Mouse (Mus musculus) layer of hippocampus, postnatal 14 days (tissue): ENCODE measurements around the gene Ipo4. TPM values are rescaled to one million over a fixed set of nuclear protein-coding genes. Genes with fewer than 3 reads are reported as not detected.

ENCODE experiments used
- DNase-seq, 2 experiments: peaks; one replicate each; pipeline ENCODE4 v3.0.0; 2021 to 2022; ENCODE audit warnings: low spot score in 2 of 2, mixed read lengths in 1 of 2
- total RNA-seq, 2 experiments: library from RNA; stranded (reverse); gene quantifications; 2 replicates each; pipeline ENCODE4 v1.2.3; 2021

The Ipo4 gene
- total RNA-seq, 2 experiments from 2014 or later: 120 to 145 TPM

DNA sequence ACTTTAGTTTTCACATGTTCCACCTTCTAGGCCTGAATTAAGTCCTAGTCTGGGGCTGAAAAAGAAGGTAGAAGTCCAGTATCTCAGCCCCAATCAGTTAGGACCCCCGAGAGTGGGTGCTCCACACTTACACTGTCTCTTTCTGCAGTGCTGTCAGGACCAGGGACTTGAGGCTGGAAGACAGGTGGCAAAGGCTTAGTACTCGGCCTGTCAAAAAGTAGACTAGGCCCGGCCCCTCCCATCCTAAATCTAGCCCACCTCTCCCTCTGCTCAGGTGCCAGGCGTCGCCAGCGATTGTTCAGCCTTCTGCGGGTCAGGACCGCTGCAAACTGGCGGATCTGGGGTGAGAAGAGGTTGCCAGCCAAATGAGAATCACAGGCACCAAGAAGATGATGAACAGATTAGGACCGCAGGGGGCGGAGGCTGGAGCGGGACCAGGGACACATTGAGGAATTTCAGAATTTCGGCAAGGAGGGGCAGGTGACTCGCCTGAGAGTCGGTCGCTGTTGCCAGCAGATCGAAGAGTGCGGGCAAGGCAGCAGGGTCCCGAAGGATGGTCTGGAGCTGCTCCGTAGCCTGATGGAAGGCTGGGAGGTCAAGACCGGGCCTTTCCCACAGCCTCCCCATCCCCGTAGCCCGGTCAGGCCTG is 759 bp downstream of the Ipo4 start:
- peak in 1 of 2 experiments; percentile 42 for DNase-seq

DNA sequence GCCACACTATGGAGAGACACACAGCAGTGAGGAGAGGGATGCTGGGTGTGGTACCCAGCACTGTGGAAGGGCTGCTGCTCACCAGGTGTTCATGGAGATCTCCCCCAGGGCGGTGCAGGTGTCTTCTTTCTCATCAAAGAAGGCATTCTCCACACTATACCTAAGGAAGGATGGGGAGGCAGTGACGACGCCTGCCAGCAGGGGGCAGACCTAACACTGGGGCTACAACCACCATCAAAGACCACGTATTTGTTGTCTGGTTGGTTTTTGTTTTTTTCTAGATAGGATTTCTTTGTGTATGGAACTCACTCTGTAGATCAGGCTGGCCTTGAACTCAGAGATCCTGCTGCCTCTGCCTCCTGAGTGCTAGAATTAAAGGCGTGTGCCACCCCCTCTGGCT is 6.4 kb downstream of the Ipo4 start:
- no peak for DNase-seq

DNA sequence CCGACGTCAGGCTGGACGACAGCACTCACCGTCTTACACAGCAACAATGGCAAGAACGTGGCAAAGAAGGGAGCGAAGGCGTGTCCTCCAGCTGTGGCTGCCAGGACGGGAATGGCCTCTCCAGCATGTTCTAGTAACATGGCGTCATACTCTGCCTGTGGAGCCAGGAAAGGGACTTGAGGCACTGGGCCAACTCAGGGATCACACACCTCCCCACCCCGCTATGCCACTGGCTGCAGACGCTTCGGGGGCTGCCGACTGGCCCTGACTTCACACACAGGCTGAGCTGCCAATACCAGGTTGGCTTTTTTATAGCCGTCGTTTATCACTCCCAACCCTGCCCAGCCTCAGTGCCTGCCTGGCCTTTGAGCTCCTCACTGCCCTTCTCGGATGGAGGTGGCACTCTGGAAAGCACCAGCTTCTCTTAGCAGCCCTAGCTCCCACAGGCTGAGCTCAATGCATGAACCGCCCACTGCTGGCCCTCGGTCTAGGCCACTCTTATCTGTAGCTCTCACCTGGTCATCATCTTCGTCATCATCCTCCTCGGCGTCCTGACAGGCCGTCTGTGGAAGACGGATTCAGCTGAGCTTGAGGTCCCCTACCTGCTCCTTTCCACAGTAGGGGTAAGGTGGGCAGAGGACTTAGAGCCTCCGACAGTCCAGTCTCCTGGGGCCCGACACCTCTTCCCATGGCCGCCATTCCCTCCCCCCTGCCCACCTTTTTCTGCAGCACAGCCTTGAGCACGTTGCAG is 7.5 kb downstream of the Ipo4 start:
- no peak for DNase-seq

GRCm38 (mm10) chr14:55618486-55619195 is 17.1 kb downstream of the Ipo4 start:
- DNase-seq: no peak

- no peak for DNase-seq
These were observed 17.9 kb downstream of the Ipo4 start, which contains the start of gene Rec8 for GRCm38 (mm10) chr14:55617822-55618221. Rec8 (plus strand) TSS chr14:55618037.

- DNase-seq: no peak
These were observed 18.9 kb downstream of the Ipo4 start for GRCm38 (mm10) chr14:55616844-55617243.

- DNase-seq: no peak
These were observed 19.9 kb downstream of the Ipo4 start for GRCm38 (mm10) chr14:55615876-55616275.

- DNase-seq: no peak
These were observed 21.1 kb downstream of the Ipo4 start for GRCm38 (mm10) chr14:55614565-55615178.

- DNase-seq: no peak
These were observed 22.4 kb downstream of the Ipo4 start for GRCm38 (mm10) chr14:55613346-55613745.

- no peak for DNase-seq
These were observed 27.4 kb downstream of the Ipo4 start for GRCm38 (mm10) chr14:55608339-55608738.

GRCm38 (mm10) chr14:55605743-55606459 is 29.9 kb downstream of the Ipo4 start:
- DNase-seq: no peak

DNA sequence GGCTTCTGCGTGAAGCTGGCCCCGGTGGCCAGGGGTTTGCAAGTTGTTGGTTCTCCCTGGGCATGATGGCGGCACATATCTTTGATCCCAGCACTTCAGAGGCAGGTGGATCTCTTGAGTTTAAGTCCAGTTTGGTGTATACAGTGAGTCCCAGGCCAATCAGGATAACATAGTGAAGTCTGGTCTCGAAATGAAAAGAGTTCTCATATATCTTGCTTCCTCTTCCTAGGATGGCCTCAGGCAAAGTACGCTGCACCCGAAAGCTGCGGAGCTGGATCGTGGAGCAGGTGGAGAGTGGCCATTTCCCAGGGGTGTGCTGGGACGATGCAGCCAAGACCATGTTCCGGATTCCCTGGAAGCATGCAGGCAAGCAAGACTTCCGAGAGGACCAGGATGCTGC is 30.9 kb downstream of the Ipo4 start:
- DNase-seq: no peak

GRCm38 (mm10) chr14:55603633-55604576 is 31.9 kb downstream of the Ipo4 start:
- DNase-seq: peak; percentile 84 to 88

DNA sequence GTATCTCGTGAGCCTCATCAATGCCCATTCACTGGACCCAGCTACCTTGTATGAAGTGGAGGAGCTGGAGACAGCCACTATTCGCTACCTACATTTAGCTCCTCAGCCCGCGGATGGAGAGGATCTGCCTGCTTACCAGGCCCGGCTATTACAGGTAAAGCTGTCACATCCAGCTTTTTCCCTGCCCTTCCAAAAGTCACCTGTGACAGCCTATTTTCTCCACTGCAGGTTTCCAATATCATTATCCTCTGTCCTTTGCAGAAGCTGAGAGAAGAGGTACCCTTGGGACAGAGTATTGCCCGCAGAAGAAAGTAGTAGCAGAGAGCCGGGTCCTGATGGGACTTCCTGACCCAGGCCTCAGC is 32.5 kb downstream of the Ipo4 start, which contains the start of gene Irf9:
Gene Irf9, plus strand, starts transcription at position 301 of the 362 bp plus-strand sequence.
- DNase-seq: no peak

DNA sequence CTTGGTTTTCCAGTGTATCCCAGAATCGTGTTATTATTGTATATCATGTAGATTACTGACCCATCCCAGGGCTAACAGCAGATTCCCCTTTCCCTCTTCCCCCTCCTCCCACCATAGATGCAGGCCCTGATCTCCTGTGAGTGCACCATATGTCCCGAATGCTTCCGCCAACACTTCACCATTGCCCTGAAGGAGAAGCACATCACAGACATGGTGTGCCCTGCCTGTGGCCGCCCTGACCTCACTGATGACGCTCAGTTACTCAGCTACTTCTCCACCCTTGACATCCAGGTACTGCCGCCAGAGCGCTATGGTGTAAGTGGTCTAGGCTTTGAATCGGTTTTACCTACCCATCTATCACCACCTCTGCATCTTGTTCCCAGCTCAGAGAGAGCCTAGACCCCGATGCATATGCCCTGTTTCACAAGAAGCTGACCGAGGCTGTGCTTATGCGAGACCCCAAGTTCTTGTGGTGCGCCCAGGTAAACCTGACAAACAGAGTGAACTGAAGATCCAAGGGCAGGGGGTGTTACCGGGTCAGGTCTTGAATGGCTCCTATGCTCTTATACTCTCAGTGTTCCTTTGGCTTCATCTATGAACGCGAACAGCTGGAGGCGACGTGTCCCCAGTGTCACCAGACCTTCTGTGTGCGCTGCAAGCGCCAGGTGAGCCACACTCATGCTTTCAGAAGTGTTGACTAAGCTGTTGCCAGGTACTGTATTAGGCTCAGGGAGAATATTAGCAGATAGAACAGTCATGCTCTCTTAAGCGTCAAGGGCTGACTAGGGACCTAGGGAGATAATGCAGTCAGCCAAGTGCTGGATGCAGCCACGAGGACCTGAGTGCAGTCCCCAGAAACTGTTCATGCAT is 37.0 kb downstream of the Ipo4 start:
- no peak for DNase-seq

GRCm38 (mm10) chr14:55596036-55596690 is 39.6 kb downstream of the Ipo4 start:
- peak in 1 of 2 experiments; percentile 34 for DNase-seq

DNA sequence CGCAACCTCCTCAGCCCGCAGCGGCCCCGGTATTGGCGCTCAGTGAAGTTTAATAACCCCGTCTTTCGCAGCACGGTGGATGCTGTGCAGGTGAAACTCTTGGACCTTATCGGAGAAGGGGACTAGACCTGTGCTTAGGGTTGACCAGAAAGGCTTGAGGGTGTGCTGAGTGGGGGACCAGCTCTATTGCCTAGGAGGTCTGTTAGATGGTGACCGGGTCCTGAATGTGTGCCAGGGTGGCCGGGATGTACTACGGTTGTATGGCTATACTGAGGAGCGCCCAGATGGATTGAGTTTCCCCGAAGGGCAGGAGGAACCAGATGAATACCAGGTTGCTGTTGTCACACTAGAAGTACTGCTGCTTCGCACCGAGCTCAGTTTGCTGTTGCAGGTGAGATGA is 43.5 kb downstream of the Ipo4 start:
- DNase-seq: no peak

GRCm38 (mm10) chr14:55591331-55591891 is 44.3 kb downstream of the Ipo4 start, which contains the start of gene Rnf31:
Rnf31 (plus strand) TSS chr14:55591708.
- peak; percentile 87 to 96 for DNase-seq
